Mouse (Mus musculus) gastrocnemius, adult 18-20 months (tissue): ENCODE data around the gene Gm26558. TPM values are rescaled to one million over a fixed set of nuclear protein-coding genes. Genes with fewer than 3 reads are reported as not detected.

Experiments used
- total RNA-seq, 2 experiments: library from RNA; stranded (reverse); gene quantifications; 2 replicates each; pipeline ENCODE4 v1.2.3; 2021

Gene Gm26558
- total RNA-seq, 2 experiments from 2014 or later: not detected

Other genes with a start within 250 kb of the Gm26558 start
- not detected for gene Sp5, start 187.2 kb downstream of the Gm26558 start, total RNA-seq
- gene Erich2, start 153.3 kb downstream of the Gm26558 start, total RNA-seq: not detected
- gene Gad1, start 109.0 kb downstream of the Gm26558 start, total RNA-seq: under 1 TPM in 1 of 2 experiments, not detected in 1; 0.12 TPM
- 10 to 100 TPM; 78.6 to 81.0 TPM for gene Gorasp2, start 532 bp downstream of the Gm26558 start, total RNA-seq
- gene Tlk1, start 163.6 kb upstream of the Gm26558 start, total RNA-seq: 10 to 100 TPM; 40.4 to 47.1 TPM